In genomic region chr9:99444590-99445178, GRCm38 (mm10) we compare ENCODE assay signal across 9 mouse cellular contexts. TPM values are rescaled to one million over a fixed set of nuclear protein-coding genes. Genes with fewer than 3 reads are reported as not detected.
DNase-seq lines count a peak whose midpoint lies in the region; ATAC-seq lines count a peak whose summit lies in the region.
"Had no signal": no experiment of that assay in that cellular context is flagged by ENCODE, and none has a peak within 500 bp of the region (broad histone marks: within the 10 kb centered on the region; RNA-seq: fewer than 3 reads in every experiment).

No protein-coding gene starts in this region.

- H3K4me2 ChIP-seq in hindbrain, embryonic 11.5 days (replicated peaks; ENCODE audit: low read depth, low read length), result no peak overlapping the region
- H3K4me2 ChIP-seq: hindbrain, embryonic 15.5 days had no signal

- 42% methylated on average over 8 of the region's 8 CpGs for WGBS in hindbrain, embryonic 11.5 days

- ATAC-seq in hindbrain, embryonic 11.5 days (ENCODE audit: low FRiP score), result peak; percentile 51; the same call in 1 of the 2 replicates

- no peaks in the 10 kb centered on the region for H3K9me3 ChIP-seq in hindbrain, embryonic 11.5 days (ENCODE audit: control insufficient read depth, low read length)
- H3K9me3 ChIP-seq: hindbrain, embryonic 15.5 days had no signal

- DNase-seq in cerebellum, adult 18-20 months, result peak; percentile 26 to 37
- no peak for DNase-seq in cerebellum, adult 9-10 months
- peak; percentile 47 for DNase-seq in ovary, postnatal 36 days (ENCODE audit: low spot score)
- DNase-seq in ovary, postnatal 10 days (ENCODE audit: low spot score), result no peak
- DNase-seq in hindbrain, embryonic 11.5 days (ENCODE audit: low spot score), result peak; percentile 56
- peak; percentile 73 for DNase-seq in retina, postnatal 1 day
- DNase-seq in left cerebral cortex, postnatal 10 days (ENCODE audit: extremely low spot score in 1 of 2, low spot score in 2 of 2), result no peak
- no peak for DNase-seq in Muller cell, postnatal 12 days (ENCODE audit: inconsistent ontology term)

- no peak overlapping the region for H3K9ac ChIP-seq in hindbrain, embryonic 11.5 days (ENCODE audit: low read depth, low read length)
- H3K9ac ChIP-seq: hindbrain, embryonic 15.5 days had no signal

- no peaks in the 10 kb centered on the region for H3K36me3 ChIP-seq in hindbrain, embryonic 11.5 days (ENCODE audit: control insufficient read depth, insufficient read depth, low read length)
- H3K36me3 ChIP-seq: hindbrain, embryonic 15.5 days had no signal

- no peaks in the 10 kb centered on the region for H3K27me3 ChIP-seq in hindbrain, embryonic 11.5 days (ENCODE audit: control insufficient read depth, insufficient read depth, low read length)
- H3K27me3 ChIP-seq: hindbrain, embryonic 15.5 days had no signal

- intact Hi-C loops in left cerebral cortex, postnatal 10 days (cut with DNase I), result loop anchor here (5.0 kb wide), 2 partner anchors 57 to 202 kb away; partner anchors contain the start of gene Cep70

- no peak overlapping the region for H3K4me3 ChIP-seq in hindbrain, embryonic 11.5 days (ENCODE audit: low read depth, low read length)
- H3K4me3 ChIP-seq: hindbrain, embryonic 15.5 days had no signal

- H3K27ac ChIP-seq in hindbrain, embryonic 11.5 days (ENCODE audit: low read depth, low read length), result no peak overlapping the region
- H3K27ac ChIP-seq: hindbrain, embryonic 15.5 days had no signal

- H3K4me1 ChIP-seq in hindbrain, embryonic 11.5 days (replicated peaks; ENCODE audit: control insufficient read depth, insufficient read depth, low read length), result no peaks in the 10 kb centered on the region

RNA-seq across cellular contexts. Expression of gene Nme9, which starts 6.6 kb away (rescaled TPM):
- 0.90 and 1.4 TPM in 2 replicates for polyA plus RNA-seq in hindbrain, embryonic 11.5 days (2014; fragmentation: Nextera tagmentation; extraction: Ambion mirVana)
- total RNA-seq in left cerebral cortex, postnatal 10 days (2021), result not detected

RNA-seq across cellular contexts. Expression of gene Mras, which starts 7.5 kb away (rescaled TPM):
- 20.7 and 22.9 TPM in 2 replicates for polyA plus RNA-seq in hindbrain, embryonic 11.5 days (2014; fragmentation: Nextera tagmentation; extraction: Ambion mirVana)
- 10 to 100 TPM; 81.7 to 99.5 TPM for total RNA-seq in left cerebral cortex, postnatal 10 days (2021)

Comparison
In these comparisons a context has a peak if more than half of its experiments do, and no peak if none do; other contexts are left out.
1. DNase-seq: peak in cerebellum, adult 18-20 months (2 of 2), ovary, postnatal 36 days (single experiment), hindbrain, embryonic 11.5 days (single experiment) and retina, postnatal 1 day (single experiment); none in cerebellum, adult 9-10 months (single experiment), ovary, postnatal 10 days (single experiment), left cerebral cortex, postnatal 10 days (0 of 2) and Muller cell, postnatal 12 days (single experiment).